Mouse (Mus musculus) fat pad, adult 2 months (tissue): ENCODE results near the gene Gm20821.
"Not testable (repeated sequence)": the region's sequence is repeated elsewhere in the genome, so short reads cannot be mapped to it uniquely, and the experiment has no call there.

Source experiments
- DNase-seq: peaks from one replicate; pipeline ENCODE4 v3.0.0-alpha.2; 2011; ENCODE audit warnings: low read depth, low spot score; ENCODE audit errors: extremely low read depth

Gene Gm20821

GRCm38 (mm10) chrY:9781504-9781903 lies at the start of gene Gm20821:
Gm20821 (plus strand) TSS chrY:9781804.
- not testable (repeated sequence) for DNase-seq
